Mouse (Mus musculus): ENCODE data around the gene Mcrip1. TPM values are rescaled to one million over a fixed set of nuclear protein-coding genes. Genes with fewer than 3 reads are reported as not detected.
"Not testable (repeated sequence)": the region's sequence is repeated elsewhere in the genome, so short reads cannot be mapped to it uniquely, and the experiment has no call there.

The Mcrip1 gene
- polyA plus RNA-seq (2014; fragmentation: Nextera tagmentation; extraction: Ambion mirVana) = 236 and 265 TPM in 2 replicates

DNA sequence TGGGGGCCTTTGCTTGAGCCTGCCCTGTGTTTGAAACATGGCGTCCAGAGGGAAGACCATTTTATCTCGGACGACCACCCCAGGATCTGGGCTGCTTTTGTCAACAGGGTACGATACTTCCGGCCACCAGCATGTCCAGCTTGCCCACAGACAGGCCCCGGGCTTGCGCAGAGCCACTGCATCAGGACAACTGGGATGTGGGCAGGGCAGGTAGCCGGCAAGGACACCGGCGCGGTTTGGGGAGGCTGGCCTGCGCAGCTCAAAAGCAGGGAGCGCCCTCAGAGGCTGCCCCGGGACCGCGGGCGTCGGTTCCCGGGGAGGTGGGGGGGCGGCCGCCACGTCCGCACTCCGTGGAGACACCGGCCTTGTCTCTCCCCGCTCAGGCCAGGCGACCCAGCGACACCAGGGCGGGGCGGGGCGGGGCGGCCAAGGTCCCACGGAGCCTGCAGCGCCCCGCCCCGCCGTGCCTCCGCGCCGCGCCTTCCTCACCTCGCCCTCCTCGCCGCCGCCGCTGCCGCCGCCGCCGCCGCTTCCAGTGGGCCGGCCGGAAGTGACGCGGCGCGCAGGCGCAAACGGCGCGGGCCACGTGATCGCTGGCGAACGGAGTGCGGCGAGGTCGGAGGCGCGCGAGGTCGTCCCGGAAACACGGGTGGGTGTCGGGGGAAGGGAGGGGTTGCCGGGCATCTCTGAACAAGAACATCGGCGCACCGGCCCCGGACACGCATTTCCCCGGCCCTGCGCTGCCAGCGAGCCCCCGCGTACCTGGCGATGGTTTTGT, at the start of gene Mcrip1:
Gene Mcrip1, minus strand, starts transcription at position 560 of the 778 bp plus-strand sequence.
- Histone ChIP-seq H3K4me1 (ENCODE audit: control insufficient read depth, insufficient read depth, low read length) (peaks cover 18% of the 10 kb centered on the region), H3K27me3 (ENCODE audit: control insufficient read depth, insufficient read depth, low read length) (no peaks in the 10 kb centered on the region), H3K27ac (ENCODE audit: low read depth, low read length) (peak within 1 kb of the TSS; percentile 93), H3K4me2 (replicated peaks; ENCODE audit: low read depth, low read length) (peak within 1 kb of the TSS; percentile 91), H3K9ac (ENCODE audit: low read depth, low read length) (peak within 1 kb of the TSS; percentile 93), H3K9me3 (ENCODE audit: control insufficient read depth, low read length) (no peaks in the 10 kb centered on the region), H3K4me3 (ENCODE audit: low read length) (peak within 1 kb of the TSS; percentile 94), H3K36me3 (ENCODE audit: control insufficient read depth, insufficient read depth, low read length) (peaks cover 6% of the 10 kb centered on the region; the same call in 1 of the 2 replicates)
- ATAC-seq (ENCODE audit: low FRiP score, low TSS enrichment) = peak; percentile 85
- WGBS = under 1% methylated on average over 77 of the region's 87 CpGs

DNA sequence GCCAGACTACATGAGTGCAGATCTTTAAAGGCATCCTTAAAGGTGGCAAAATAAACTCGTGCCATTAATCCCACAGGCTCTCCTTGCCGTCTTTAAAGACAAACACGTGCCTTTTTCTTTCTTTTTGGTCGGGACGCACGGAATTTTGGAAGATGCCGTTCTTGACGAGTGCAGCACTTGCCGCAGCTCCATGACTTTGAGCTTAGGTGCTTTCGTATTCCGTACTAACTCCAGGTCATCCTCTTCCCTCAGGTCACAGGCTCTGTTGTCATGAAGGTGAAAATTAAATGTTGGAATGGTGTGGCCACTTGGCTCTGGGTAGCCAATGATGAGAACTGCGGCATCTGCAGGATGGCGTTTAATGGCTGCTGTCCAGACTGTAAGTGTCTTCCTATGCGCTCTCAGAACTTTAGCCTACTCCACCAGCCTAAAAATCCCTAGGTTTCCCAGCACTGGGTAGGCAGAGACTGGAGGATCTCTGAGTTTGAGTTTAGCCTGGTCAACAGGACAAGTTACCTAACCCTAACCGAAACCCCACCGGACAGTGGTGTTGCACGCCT, 49.5 kb upstream of the Mcrip1 start:
- no peak for ATAC-seq (ENCODE audit: low FRiP score, low TSS enrichment)
- H3K27me3 ChIP-seq (ENCODE audit: control insufficient read depth, insufficient read depth, low read length) = no peaks in the 10 kb centered on the region
- peak overlapping the region; percentile 100 for H3K9ac ChIP-seq (ENCODE audit: low read depth, low read length)
- no peaks in the 10 kb centered on the region for H3K9me3 ChIP-seq (ENCODE audit: control insufficient read depth, low read length)
- H3K27ac ChIP-seq (ENCODE audit: low read depth, low read length) = peak overlapping the region; percentile 87
- peak overlapping the region; percentile 80 for H3K4me2 ChIP-seq (replicated peaks; ENCODE audit: low read depth, low read length)
- H3K36me3 ChIP-seq (ENCODE audit: control insufficient read depth, insufficient read depth, low read length) = peaks cover 61% of the 10 kb centered on the region
- 44% methylated on average over 17 of the region's 17 CpGs for WGBS
- H3K4me3 ChIP-seq (ENCODE audit: low read length) = peak overlapping the region; percentile 99
- H3K4me1 ChIP-seq (ENCODE audit: control insufficient read depth, insufficient read depth, low read length) = peaks cover 22% of the 10 kb centered on the region

DNA sequence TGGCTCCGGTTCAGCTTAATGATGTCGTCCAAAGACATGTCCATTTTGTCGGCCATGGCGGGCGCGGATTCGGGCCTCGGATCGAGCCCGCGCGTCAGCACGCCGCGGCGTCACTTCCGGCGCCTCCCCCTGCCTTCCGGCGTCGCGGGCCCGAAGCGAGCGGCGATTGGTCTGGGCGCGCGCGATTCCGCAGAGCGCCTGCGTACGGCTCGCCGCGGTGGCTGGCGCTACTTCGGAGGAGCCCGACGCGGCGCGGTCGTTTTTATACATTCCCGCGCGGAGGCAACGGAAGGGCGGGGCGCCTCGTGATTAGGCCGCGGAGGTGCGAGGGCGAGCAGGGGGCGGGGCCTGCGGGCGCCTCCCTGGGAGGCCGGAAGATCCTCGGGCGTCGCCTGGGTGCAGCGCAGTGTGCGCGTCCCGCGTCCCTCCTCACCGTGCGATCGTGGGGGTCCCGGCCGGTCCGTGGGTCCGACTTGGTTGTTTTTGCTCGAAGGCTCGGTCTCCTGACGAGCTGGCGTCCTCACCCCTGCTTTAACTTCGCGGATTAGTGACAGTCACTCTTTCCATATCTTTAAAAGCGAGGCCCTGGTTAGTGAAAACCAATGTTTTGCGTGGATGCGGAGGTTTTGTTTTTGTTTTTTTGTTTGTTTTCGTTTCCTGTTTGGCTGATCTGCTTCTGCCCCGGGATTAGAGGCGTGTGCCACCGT, 48.9 kb upstream of the Mcrip1 start, which contains the start of the genes Alyref and Anapc11:
Gene Alyref, minus strand, starts transcription at position 83 of the 707 bp plus-strand sequence.
Gene Anapc11, plus strand, starts transcription at position 139 of the 707 bp plus-strand sequence.
- 1% methylated on average over 87 of the region's 88 CpGs for WGBS
- H3K27ac ChIP-seq (ENCODE audit: low read depth, low read length) = peak within 1 kb of the TSS; percentile 87
- H3K4me3 ChIP-seq (ENCODE audit: low read length) = peak within 1 kb of the TSS; percentile 99

DNA sequence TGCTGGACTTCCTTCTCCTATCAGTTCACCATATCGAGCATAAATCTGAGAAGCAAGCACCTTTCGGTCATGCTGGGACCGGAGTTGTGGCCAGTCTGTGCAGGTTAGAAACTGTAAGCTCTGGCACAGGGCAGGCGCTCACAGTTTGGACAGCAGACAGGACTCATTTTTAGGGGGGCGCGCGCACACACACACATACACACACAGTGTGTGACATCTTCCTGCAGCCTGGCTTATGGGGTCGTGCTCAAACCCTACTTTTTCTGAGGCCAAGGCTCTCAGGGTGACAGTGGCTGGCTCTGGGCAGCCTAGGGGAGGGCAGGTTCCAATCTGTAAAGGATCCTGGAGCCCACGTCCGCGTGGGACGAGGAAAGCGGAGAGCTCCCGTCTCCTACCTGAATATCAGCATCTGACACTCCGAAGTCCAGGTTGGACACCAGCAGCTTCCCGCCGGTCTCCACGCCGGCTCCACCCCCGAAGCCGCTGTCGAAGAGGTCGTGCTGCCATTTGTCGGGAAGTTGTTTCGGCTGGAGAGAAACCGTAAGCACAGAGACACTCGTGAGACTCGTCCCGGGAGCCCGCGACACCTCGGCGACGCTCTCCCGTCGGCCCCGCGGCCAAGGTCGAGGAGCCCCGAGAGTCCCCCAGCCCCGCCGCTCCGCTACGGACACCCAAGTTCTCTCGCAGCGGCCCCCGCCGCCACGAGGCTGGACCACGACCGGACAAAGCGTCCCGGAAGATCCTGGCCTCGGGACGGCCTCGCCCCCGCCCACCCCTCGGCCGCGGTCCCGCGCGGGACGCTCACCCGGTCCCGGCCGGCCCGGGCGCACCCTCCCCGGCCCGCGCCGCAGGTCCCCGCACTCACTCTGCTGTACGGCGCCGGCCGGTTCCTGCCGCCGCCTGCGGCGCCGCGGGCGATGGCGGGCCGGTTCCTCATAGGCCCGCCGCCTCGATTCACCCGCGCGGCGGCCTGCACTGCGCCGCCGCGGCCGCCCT, 48.0 kb upstream of the Mcrip1 start:
- Histone ChIP-seq H3K4me2 (replicated peaks; ENCODE audit: low read depth, low read length) (peak overlapping the region; percentile 96), H3K4me3 (ENCODE audit: low read length) (peak overlapping the region; percentile 99), H3K27ac (ENCODE audit: low read depth, low read length) (peak overlapping the region; percentile 87), H3K36me3 (ENCODE audit: control insufficient read depth, insufficient read depth, low read length) (peaks cover 61% of the 10 kb centered on the region), H3K9ac (ENCODE audit: low read depth, low read length) (peak overlapping the region; percentile 100), H3K9me3 (ENCODE audit: control insufficient read depth, low read length) (no peaks in the 10 kb centered on the region), H3K27me3 (ENCODE audit: control insufficient read depth, insufficient read depth, low read length) (no peaks in the 10 kb centered on the region), H3K4me1 (ENCODE audit: control insufficient read depth, insufficient read depth, low read length) (peaks cover 22% of the 10 kb centered on the region)
- peak; percentile 57 for ATAC-seq (ENCODE audit: low FRiP score, low TSS enrichment)
- WGBS = 4% methylated on average over 66 of the region's 99 CpGs

More for the DNA sequence above, 48.9 kb upstream of the Mcrip1 start, which contains the start of the genes Alyref and Anapc11:
- Histone ChIP-seq H3K36me3 (ENCODE audit: control insufficient read depth, insufficient read depth, low read length) (peaks cover 61% of the 10 kb centered on the region), H3K4me2 (replicated peaks; ENCODE audit: low read depth, low read length) (peak within 1 kb of the TSS; percentile 96), H3K9ac (ENCODE audit: low read depth, low read length) (peak within 1 kb of the TSS; percentile 100), H3K9me3 (ENCODE audit: control insufficient read depth, low read length) (no peaks in the 10 kb centered on the region), H3K4me1 (ENCODE audit: control insufficient read depth, insufficient read depth, low read length) (peaks cover 22% of the 10 kb centered on the region), H3K27me3 (ENCODE audit: control insufficient read depth, insufficient read depth, low read length) (no peaks in the 10 kb centered on the region)
- ATAC-seq (ENCODE audit: low FRiP score, low TSS enrichment) = peak; percentile 98

DNA sequence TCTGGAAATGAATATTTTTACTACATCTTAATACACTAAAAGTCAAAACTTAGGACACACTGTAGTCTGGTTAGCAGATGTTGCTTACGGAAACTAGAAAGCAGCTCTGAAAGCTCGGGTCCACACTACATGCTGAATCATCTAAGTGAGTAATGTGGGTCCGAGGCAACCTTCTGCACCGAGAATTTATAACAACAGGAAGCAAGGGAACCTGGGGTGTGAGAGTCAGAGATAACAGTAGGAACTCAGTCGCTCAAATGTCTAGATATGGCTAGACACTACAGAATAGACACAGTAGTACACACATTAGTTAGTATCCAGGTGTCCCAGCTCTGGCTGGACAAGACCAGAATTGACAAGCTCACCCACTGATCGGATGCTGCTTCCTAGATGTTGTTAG, 39.0 kb upstream of the Mcrip1 start:
- no peak for ATAC-seq (ENCODE audit: low FRiP score, low TSS enrichment)
- 93% methylated on average over 6 of the region's 6 CpGs for WGBS
- H3K9me3 ChIP-seq (ENCODE audit: control insufficient read depth, low read length) = no peaks in the 10 kb centered on the region; the same call in 1 of the 2 replicates

DNA sequence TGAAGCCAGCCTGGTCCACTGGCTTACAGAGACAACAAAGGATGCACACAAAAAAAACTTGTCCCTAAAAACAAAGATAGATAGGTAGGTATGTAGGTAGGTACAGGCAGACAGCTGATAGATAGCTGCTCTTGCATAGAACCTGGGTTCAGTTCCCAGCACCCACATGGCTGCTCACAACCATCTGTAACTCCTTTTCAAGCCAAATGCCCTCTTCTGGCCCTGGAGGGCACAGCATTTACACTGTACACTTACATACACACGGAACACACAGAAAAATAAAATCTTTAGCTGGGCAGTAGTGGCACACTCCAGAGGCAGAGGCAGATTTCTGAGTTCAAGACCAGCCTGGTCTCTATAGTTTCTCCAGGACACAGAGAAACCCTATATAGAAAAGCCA, 34.4 kb upstream of the Mcrip1 start:
- Histone ChIP-seq H3K9me3 (ENCODE audit: control insufficient read depth, low read length) (no peaks in the 10 kb centered on the region; the same call in 1 of the 2 replicates), H3K9ac (ENCODE audit: low read depth, low read length) (no peak overlapping the region), H3K27ac (ENCODE audit: low read depth, low read length) (no peak overlapping the region), H3K4me2 (replicated peaks; ENCODE audit: low read depth, low read length) (no peak overlapping the region), H3K4me1 (ENCODE audit: control insufficient read depth, insufficient read depth, low read length) (peaks cover 17% of the 10 kb centered on the region), H3K27me3 (ENCODE audit: control insufficient read depth, insufficient read depth, low read length) (no peaks in the 10 kb centered on the region), H3K36me3 (ENCODE audit: control insufficient read depth, insufficient read depth, low read length) (peaks cover 57% of the 10 kb centered on the region), H3K4me3 (ENCODE audit: low read length) (no peak overlapping the region)
- WGBS = 97% methylated on average over 1 of the region's 1 CpGs
- ATAC-seq (ENCODE audit: low FRiP score, low TSS enrichment) = no peak

More for the DNA sequence above, 39.0 kb upstream of the Mcrip1 start:
- peaks cover 91% of the 10 kb centered on the region for H3K36me3 ChIP-seq (ENCODE audit: control insufficient read depth, insufficient read depth, low read length)
- no peak overlapping the region for H3K27ac ChIP-seq (ENCODE audit: low read depth, low read length)
- H3K4me3 ChIP-seq (ENCODE audit: low read length) = no peak overlapping the region
- H3K4me1 ChIP-seq (ENCODE audit: control insufficient read depth, insufficient read depth, low read length) = no peaks in the 10 kb centered on the region
- no peak overlapping the region for H3K9ac ChIP-seq (ENCODE audit: low read depth, low read length)
- no peak overlapping the region for H3K4me2 ChIP-seq (replicated peaks; ENCODE audit: low read depth, low read length)
- H3K27me3 ChIP-seq (ENCODE audit: control insufficient read depth, insufficient read depth, low read length) = no peaks in the 10 kb centered on the region

DNA sequence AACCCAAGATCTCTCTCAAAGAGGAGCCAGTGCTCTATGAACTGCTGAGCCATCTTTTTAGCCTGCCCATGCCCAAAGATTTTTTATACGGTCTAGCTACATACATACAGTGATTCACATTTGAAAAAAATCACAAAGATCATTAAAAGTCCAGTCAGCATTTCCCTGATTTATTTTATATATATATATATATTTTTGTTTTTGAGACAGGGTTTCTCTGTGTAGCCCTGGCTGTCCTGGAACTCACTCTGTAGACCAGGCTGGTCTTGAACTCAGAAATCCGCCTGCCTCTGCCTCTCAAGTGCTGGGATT, 33.4 kb upstream of the Mcrip1 start:
- not testable (repeated sequence) for H3K9ac ChIP-seq (ENCODE audit: low read depth, low read length); H3K4me3 ChIP-seq (ENCODE audit: low read length); ATAC-seq (ENCODE audit: low FRiP score, low TSS enrichment); H3K9me3 ChIP-seq (ENCODE audit: control insufficient read depth, low read length); H3K4me2 ChIP-seq (replicated peaks; ENCODE audit: low read depth, low read length); H3K27me3 ChIP-seq (ENCODE audit: control insufficient read depth, insufficient read depth, low read length); H3K27ac ChIP-seq (ENCODE audit: low read depth, low read length)
- H3K36me3 ChIP-seq (ENCODE audit: control insufficient read depth, insufficient read depth, low read length) = peaks cover 58% of the 10 kb centered on the region
- 85% methylated on average over 2 of the region's 2 CpGs for WGBS
- peaks cover 21% of the 10 kb centered on the region for H3K4me1 ChIP-seq (ENCODE audit: control insufficient read depth, insufficient read depth, low read length)

All from kidney, embryonic 14.5 days (tissue).